ENCODE assay signal across 8 mouse cellular contexts in the genomic region with DNA sequence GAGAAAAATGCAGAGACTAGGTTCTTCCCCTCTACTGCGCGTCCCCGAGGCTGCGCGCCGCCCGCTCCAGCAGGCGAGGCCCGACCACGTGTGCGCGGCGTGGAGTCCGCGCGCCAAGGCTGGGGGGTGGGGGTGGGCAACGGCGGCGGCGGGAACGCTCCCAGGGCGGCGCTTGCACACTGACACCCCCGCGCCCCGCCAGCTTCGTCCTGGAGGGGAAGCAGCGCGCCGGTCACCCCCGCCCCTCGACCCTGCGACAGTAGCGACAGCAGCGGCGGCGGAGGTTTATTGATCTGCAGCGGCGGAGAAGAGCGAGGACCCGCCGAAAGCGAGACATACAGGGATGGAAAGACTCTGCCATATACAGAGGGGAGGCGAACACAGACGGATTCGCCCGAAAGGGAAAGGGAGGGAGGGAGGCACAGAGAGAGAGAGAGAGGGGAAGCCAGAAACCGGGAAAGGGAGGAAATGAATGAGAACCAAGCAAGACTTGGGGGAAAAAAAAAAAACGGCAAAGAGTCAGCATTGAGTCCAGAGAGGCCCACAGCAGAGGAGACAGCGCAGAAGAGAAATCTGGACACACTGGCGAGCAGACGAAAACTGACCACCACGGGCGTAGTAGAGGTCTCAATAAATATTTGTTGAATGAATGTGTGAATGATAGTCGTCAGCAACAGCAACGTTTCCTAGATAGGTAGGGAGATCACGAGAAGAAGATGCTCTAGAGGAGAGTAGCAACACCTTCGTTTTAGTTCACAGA. TPM values are rescaled to one million over a fixed set of nuclear protein-coding genes. Genes with fewer than 3 reads are reported as not detected.
DNase-seq lines count a peak whose midpoint lies in the region; ATAC-seq lines count a peak whose summit lies in the region.

No protein-coding gene starts in this region.

- no peak overlapping the region for H3K27ac ChIP-seq in heart, embryonic 12.5 days (ENCODE audit: poor library complexity, severe bottlenecking)
- no peak overlapping the region for H3K27ac ChIP-seq in heart, embryonic 15.5 days
- H3K27ac ChIP-seq in liver, embryonic 15.5 days (replicated peaks): no peak overlapping the region
- 0 out of 2 replicates have a peak overlapping the region, but pooled peaks have one; percentile 35 for H3K27ac ChIP-seq in stomach, embryonic 15.5 days

- peak overlapping the region; percentile 94 for H3K4me2 ChIP-seq in heart, embryonic 12.5 days
- H3K4me2 ChIP-seq in heart, embryonic 15.5 days: peak overlapping the region; percentile 98
- peak overlapping the region; percentile 54 for H3K4me2 ChIP-seq in liver, embryonic 15.5 days
- peak overlapping the region; percentile 98 for H3K4me2 ChIP-seq in stomach, embryonic 15.5 days

- no peaks in the 10 kb centered on the region for H3K36me3 ChIP-seq in heart, embryonic 12.5 days
- no peaks in the 10 kb centered on the region for H3K36me3 ChIP-seq in heart, embryonic 15.5 days
- no peaks in the 10 kb centered on the region for H3K36me3 ChIP-seq in liver, embryonic 15.5 days (replicated peaks)
- no peaks in the 10 kb centered on the region for H3K36me3 ChIP-seq in stomach, embryonic 15.5 days

- peaks cover 57% of the 10 kb centered on the region for H3K4me1 ChIP-seq in heart, embryonic 12.5 days (replicated peaks)
- H3K4me1 ChIP-seq in heart, embryonic 15.5 days (replicated peaks): peaks cover 68% of the 10 kb centered on the region
- peaks cover 53% of the 10 kb centered on the region for H3K4me1 ChIP-seq in liver, embryonic 15.5 days (replicated peaks)
- peaks cover 65% of the 10 kb centered on the region for H3K4me1 ChIP-seq in stomach, embryonic 15.5 days

- 3% methylated on average over 49 of the region's 58 CpGs for WGBS in heart, embryonic 12.5 days
- WGBS in heart, embryonic 15.5 days: 2% methylated on average over 58 of the region's 58 CpGs
- 3% methylated on average over 58 of the region's 58 CpGs for WGBS in liver, embryonic 15.5 days (ENCODE audit: insufficient replicate concordance)
- WGBS in stomach, embryonic 15.5 days: 1% methylated on average over 58 of the region's 58 CpGs

- intact Hi-C loops in heart, postnatal 25 days (cut with DNase I): no loop called here

- ATAC-seq in heart, embryonic 12.5 days (ENCODE audit: insufficient number of reproducible peaks, low FRiP score): no peak
- no peak for ATAC-seq in heart, embryonic 15.5 days (replicated peaks; ENCODE audit: insufficient number of reproducible peaks, insufficient read depth, low FRiP score, low read depth)
- no peak for ATAC-seq in liver, embryonic 15.5 days (ENCODE audit: insufficient read depth)
- no peak for ATAC-seq in stomach, embryonic 15.5 days (ENCODE audit: insufficient read depth, low FRiP score, low read depth)
- ATAC-seq in erythroblast, adult 5-6 weeks (replicated peaks; ENCODE audit: low FRiP score, poor library complexity, severe bottlenecking): no peak

- DNase-seq in heart, postnatal 25 days (ENCODE audit: low spot score): no peak
- DNase-seq in T-cell, adult 2 months (ENCODE audit: low spot score): peak; percentile 31
- no peak for DNase-seq in adrenal gland, adult (ENCODE audit: inconsistent age in 2 of 2, low spot score in 1 of 2)

- peak overlapping the region; percentile 62 for H3K4me3 ChIP-seq in heart, embryonic 12.5 days
- peak overlapping the region; percentile 62 for H3K4me3 ChIP-seq in heart, embryonic 15.5 days
- peak overlapping the region; percentile 36 for H3K4me3 ChIP-seq in liver, embryonic 15.5 days (replicated peaks)
- peak overlapping the region; percentile 59 for H3K4me3 ChIP-seq in stomach, embryonic 15.5 days (replicated peaks)

- no peaks in the 10 kb centered on the region for H3K9me3 ChIP-seq in heart, embryonic 12.5 days (replicated peaks)
- no peaks in the 10 kb centered on the region for H3K9me3 ChIP-seq in heart, embryonic 15.5 days (replicated peaks)
- no peaks in the 10 kb centered on the region for H3K9me3 ChIP-seq in liver, embryonic 15.5 days (replicated peaks)
- no peaks in the 10 kb centered on the region for H3K9me3 ChIP-seq in stomach, embryonic 15.5 days

- peaks cover 78% of the 10 kb centered on the region for H3K27me3 ChIP-seq in heart, embryonic 12.5 days (replicated peaks)
- peaks cover 80% of the 10 kb centered on the region for H3K27me3 ChIP-seq in heart, embryonic 15.5 days
- peaks cover 100% of the 10 kb centered on the region for H3K27me3 ChIP-seq in liver, embryonic 15.5 days
- H3K27me3 ChIP-seq in stomach, embryonic 15.5 days (replicated peaks): peaks cover 35% of the 10 kb centered on the region

- H3K9ac ChIP-seq in heart, embryonic 12.5 days: peak overlapping the region; percentile 39; the same call in 1 of the 2 replicates
- H3K9ac ChIP-seq in heart, embryonic 15.5 days: peak overlapping the region; percentile 48; the same call in 1 of the 2 replicates
- no peak overlapping the region for H3K9ac ChIP-seq in liver, embryonic 15.5 days
- H3K9ac ChIP-seq in stomach, embryonic 15.5 days: peak overlapping the region; percentile 14; the same call in 1 of the 2 replicates

RNA-seq across cellular contexts. Expression of a gene that starts 3.0 kb away (rescaled TPM):
- polyA plus RNA-seq in heart, embryonic 12.5 days (2016; fragmentation: Nextera tagmentation; extraction: Ambion mirVana): 1.3 TPM in 2 replicates
- total RNA-seq in heart, postnatal 25 days (2021): under 1 TPM in 1 of 2 experiments, not detected in 1; 0.31 TPM
- polyA plus RNA-seq in heart, embryonic 15.5 days (2015; fragmentation: Nextera tagmentation; extraction: Ambion mirVana): 0.73 and 2.7 TPM in 2 replicates
- polyA plus RNA-seq in liver, embryonic 15.5 days (2015; fragmentation: Nextera tagmentation; extraction: Ambion mirVana): 0.18 and 0.58 TPM in 2 replicates
- polyA plus RNA-seq in stomach, embryonic 15.5 days (2015; fragmentation: Nextera tagmentation; extraction: Ambion mirVana): 9.5 and 9.6 TPM in 2 replicates
- total RNA-seq in erythroblast, adult 5-6 weeks (2015; ENCODE audit: low replicate concordance): not detected in 2 replicates
- total RNA-seq in erythroblast, adult 5-6 weeks (2017; ENCODE audit: low replicate concordance): not detected in 2 replicates

RNA-seq across cellular contexts. Expression of a gene that starts 18.1 kb away (rescaled TPM):
- polyA plus RNA-seq in heart, embryonic 12.5 days (2016; fragmentation: Nextera tagmentation; extraction: Ambion mirVana): 8.7 and 10.6 TPM in 2 replicates
- under 1 TPM; 0.31 to 0.47 TPM for total RNA-seq in heart, postnatal 25 days (2021)
- 6.0 and 8.1 TPM in 2 replicates for polyA plus RNA-seq in heart, embryonic 15.5 days (2015; fragmentation: Nextera tagmentation; extraction: Ambion mirVana)
- polyA plus RNA-seq in liver, embryonic 15.5 days (2015; fragmentation: Nextera tagmentation; extraction: Ambion mirVana): 0.24 and 0.48 TPM in 2 replicates
- polyA plus RNA-seq in stomach, embryonic 15.5 days (2015; fragmentation: Nextera tagmentation; extraction: Ambion mirVana): 17.9 and 19.4 TPM in 2 replicates
- not detected in 2 replicates for total RNA-seq in erythroblast, adult 5-6 weeks (2015; ENCODE audit: low replicate concordance)
- not detected in 2 replicates for total RNA-seq in erythroblast, adult 5-6 weeks (2017; ENCODE audit: low replicate concordance)

RNA-seq across cellular contexts. Expression of a gene that starts 30.0 kb away (rescaled TPM):
- polyA plus RNA-seq in heart, embryonic 12.5 days (2016; fragmentation: Nextera tagmentation; extraction: Ambion mirVana): 47.2 and 55.5 TPM in 2 replicates
- 10 to 100 TPM; 52.7 to 68.7 TPM for total RNA-seq in heart, postnatal 25 days (2021)
- polyA plus RNA-seq in heart, embryonic 15.5 days (2015; fragmentation: Nextera tagmentation; extraction: Ambion mirVana): 59.8 and 71.2 TPM in 2 replicates
- 8.8 and 12.7 TPM in 2 replicates for polyA plus RNA-seq in liver, embryonic 15.5 days (2015; fragmentation: Nextera tagmentation; extraction: Ambion mirVana)
- polyA plus RNA-seq in stomach, embryonic 15.5 days (2015; fragmentation: Nextera tagmentation; extraction: Ambion mirVana): 44.7 and 53.2 TPM in 2 replicates
- 25.3 and 34.2 TPM in 2 replicates for total RNA-seq in erythroblast, adult 5-6 weeks (2015; ENCODE audit: low replicate concordance)
- total RNA-seq in erythroblast, adult 5-6 weeks (2017; ENCODE audit: low replicate concordance): 5.0 and 14.1 TPM in 2 replicates

RNA-seq across cellular contexts. Expression of a gene that starts 38.8 kb away (rescaled TPM):
- 27.0 and 31.0 TPM in 2 replicates for polyA plus RNA-seq in heart, embryonic 12.5 days (2016; fragmentation: Nextera tagmentation; extraction: Ambion mirVana)
- total RNA-seq in heart, postnatal 25 days (2021): 10 to 100 TPM; 29.4 to 33.5 TPM
- polyA plus RNA-seq in heart, embryonic 15.5 days (2015; fragmentation: Nextera tagmentation; extraction: Ambion mirVana): 35.0 and 39.9 TPM in 2 replicates
- 8.9 and 11.2 TPM in 2 replicates for polyA plus RNA-seq in liver, embryonic 15.5 days (2015; fragmentation: Nextera tagmentation; extraction: Ambion mirVana)
- 41.4 and 46.1 TPM in 2 replicates for polyA plus RNA-seq in stomach, embryonic 15.5 days (2015; fragmentation: Nextera tagmentation; extraction: Ambion mirVana)
- not detected in 2 replicates for total RNA-seq in erythroblast, adult 5-6 weeks (2015; ENCODE audit: low replicate concordance)
- total RNA-seq in erythroblast, adult 5-6 weeks (2017; ENCODE audit: low replicate concordance): not detected in 2 replicates

RNA-seq across cellular contexts. Expression of a gene that starts 42.0 kb away (rescaled TPM):
- polyA plus RNA-seq in heart, embryonic 12.5 days (2016; fragmentation: Nextera tagmentation; extraction: Ambion mirVana): not detected in 2 replicates
- not detected for total RNA-seq in heart, postnatal 25 days (2021)
- polyA plus RNA-seq in heart, embryonic 15.5 days (2015; fragmentation: Nextera tagmentation; extraction: Ambion mirVana): not detected in 2 replicates
- 0.06 and 0.07 TPM in 2 replicates for polyA plus RNA-seq in liver, embryonic 15.5 days (2015; fragmentation: Nextera tagmentation; extraction: Ambion mirVana)
- 0.30 and 0.67 TPM in 2 replicates for polyA plus RNA-seq in stomach, embryonic 15.5 days (2015; fragmentation: Nextera tagmentation; extraction: Ambion mirVana)
- not detected in 2 replicates for total RNA-seq in erythroblast, adult 5-6 weeks (2015; ENCODE audit: low replicate concordance)
- not detected in 2 replicates for total RNA-seq in erythroblast, adult 5-6 weeks (2017; ENCODE audit: low replicate concordance)
